Mouse (Mus musculus): ENCODE data around the gene Hspa12b.

DNA sequence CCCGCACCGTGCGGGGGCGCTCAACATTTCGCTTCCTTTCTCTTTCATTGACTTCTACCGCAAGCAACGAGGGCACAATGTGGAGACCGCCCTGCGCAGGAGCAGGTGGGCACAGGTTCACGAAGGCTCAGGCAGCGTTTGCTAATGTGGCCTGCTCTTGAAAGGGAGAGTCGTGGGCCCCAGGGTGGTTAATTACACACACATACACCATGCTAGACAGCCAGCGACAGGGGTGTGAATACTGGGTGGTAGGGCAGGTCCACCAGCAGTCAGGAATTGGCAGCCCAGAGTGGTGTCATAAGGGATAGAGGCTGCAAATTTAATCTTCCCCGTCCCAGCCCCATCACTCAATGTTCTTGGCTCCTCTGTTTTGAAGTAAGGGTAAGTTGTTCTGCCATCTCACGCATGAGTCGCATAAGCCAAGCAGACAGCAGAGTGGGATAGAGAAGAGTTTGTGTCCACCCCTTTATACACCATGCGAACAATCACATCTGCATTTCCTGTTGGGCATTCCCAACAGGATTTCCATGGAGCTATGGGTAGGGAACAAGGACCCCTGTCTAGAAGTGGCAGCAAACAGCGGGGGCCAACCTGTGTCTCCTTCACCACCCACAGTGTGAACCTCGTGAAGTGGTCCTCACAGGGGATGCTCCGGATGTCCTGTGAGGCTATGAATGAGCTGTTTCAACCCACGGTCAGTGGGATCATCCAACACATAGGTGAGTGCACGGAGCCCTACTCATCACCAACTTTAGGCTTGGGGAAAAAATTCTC is 16.1 kb downstream of the Hspa12b start:
- TF ChIP-seq CTCF (IDR thresholded peaks at IDR 0.05; ENCODE audit: borderline replicate concordance, insufficient read depth, low read depth, low read length): no peak
- no peak for TF ChIP-seq POLR2A (IDR thresholded peaks at IDR 0.05; ENCODE audit: borderline replicate concordance, insufficient read depth, low read length)

Data from cerebellum, adult 2 months (tissue).